Mouse (Mus musculus) left cerebral cortex, postnatal 25 days (tissue): ENCODE data around the gene Gm13101. TPM values are rescaled to one million over a fixed set of nuclear protein-coding genes. Genes with fewer than 3 reads are reported as not detected.
"Not testable (repeated sequence)": the region's sequence is repeated elsewhere in the genome, so short reads cannot be mapped to it uniquely, and the experiment has no call there.

Experiments
- DNase-seq, 2 experiments: peaks; one replicate each; pipeline ENCODE4 v3.0.0; 2022; ENCODE audit warnings: low spot score in 2 of 2, mixed read lengths in 1 of 2
- intact Hi-C: fragments of 180-260 bp; cut with DNase I; formaldehyde crosslinking; loops from one replicate; pipeline ENCODE4 v1.15.1; 2025
- total RNA-seq, 2 experiments: library from RNA; stranded (reverse); gene quantifications; 2 replicates each; pipeline ENCODE4 v1.2.3; 2021

The Gm13101 gene
- not detected for total RNA-seq

DNA sequence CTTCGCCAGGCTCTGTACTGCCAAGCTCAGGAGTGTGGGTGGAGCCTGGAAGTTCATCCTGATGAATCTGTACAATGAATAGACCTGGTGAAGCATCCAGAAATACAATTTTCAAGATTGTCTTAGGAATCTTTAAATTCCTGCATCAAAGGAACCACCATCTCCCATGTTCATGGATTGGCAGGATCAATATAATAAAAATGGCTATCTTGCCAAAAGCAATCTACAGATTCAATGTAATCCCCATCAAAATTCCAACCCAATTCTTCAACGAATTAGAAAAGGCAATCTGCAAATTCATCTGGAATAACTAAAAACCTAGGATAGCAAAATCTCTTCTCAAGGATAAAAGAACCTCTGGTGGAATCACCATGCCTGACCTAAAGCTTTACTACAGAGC is at the start of gene Gm13101:
Gm13101 (minus strand) TSS at position 101 of the 400 bp plus-strand sequence.
- DNase-seq, intact Hi-C loops: not testable (repeated sequence)

DNA sequence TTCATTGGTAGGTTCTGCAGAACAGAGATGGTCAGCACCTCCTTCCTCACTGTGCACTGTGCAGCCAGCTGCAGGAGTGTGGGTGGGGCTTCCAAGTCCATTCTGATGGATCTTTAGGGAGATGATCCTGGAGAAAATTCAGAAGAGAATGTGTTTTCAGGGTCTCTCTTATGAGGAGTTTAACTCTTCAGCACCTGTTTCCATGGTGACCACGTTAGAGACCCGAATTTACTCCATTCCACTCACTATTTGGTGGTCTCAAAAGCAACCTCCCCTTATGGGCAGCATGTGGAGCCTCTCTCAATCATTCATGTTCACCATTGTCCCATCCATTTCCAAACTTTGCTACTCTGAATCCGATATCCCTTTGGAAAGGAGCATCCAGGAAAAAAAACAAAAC is 27.5 kb upstream of the Gm13101 start, which contains the start of gene Pramef17:
Pramef17 (minus strand) TSS at position 101 of the 400 bp plus-strand sequence.
- intact Hi-C loops, DNase-seq: not testable (repeated sequence)

DNA sequence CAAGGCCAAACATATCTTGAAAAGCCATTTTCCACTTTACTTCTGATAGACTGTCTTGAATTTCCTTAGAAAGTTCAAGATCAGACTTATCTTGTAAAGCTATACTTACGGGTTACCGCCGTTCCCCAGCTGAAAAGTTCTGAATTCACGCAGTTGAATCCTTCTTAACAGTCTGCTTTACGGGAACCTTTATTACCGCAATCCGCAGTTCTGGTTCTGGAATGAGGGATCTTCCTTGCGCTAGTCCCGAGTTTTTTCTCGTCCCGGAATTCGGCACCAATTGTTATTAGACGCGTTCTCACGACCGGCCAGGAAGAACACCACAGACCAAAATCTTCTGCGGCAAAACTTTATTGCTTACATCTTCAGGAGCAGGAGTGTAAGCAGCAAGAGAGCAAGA is 21.4 kb upstream of the Gm13101 start:
- peak; percentile 64 to 68 for DNase-seq
- intact Hi-C loops, result not testable (repeated sequence)

DNA sequence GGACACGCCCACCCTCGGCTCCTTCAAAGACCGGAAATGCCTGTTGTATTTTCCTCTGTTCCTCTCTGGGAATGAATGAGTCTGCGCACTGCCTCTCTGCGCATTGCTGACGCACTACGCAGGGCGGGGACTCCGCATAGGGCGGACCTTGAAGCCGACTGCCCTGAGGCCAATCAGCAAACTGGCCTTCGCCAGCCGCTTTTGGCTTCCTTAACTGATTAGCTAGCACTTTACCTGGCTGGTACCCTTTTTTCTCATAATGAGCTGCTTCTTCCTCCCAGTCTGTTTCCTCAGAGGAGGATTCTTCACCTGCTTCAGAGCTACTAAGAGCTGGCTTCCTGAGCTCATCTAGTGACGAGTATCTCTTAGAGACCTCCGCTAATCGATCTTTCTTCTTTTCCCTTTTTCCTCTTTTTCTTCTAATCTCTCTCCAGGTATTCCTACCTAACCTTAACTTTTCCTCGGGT is 20.8 kb upstream of the Gm13101 start:
- intact Hi-C loops, result not testable (repeated sequence)
- peak; percentile 53 to 60 for DNase-seq

DNA sequence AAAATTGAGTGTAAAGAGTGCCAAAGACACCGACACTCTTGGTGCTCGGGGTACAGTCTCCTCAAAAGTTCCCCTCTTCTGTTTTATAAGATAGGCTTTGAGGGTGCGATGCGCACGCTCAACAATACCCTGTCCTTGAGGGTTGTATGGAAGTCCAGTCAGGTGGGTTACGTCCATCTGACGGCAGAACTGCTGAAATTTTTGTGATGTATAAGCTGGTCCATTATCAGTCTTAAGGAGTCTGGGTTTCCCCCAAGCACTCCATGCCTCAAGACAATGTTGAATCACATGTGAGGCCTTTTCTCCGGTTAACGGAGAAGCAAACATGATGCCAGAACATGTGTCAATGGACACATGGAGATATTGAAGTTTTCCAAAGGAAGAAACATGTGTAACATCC is 19.0 kb upstream of the Gm13101 start:
- intact Hi-C loops, result not testable (repeated sequence)
- DNase-seq, result peak; percentile 23 to 40

- intact Hi-C loops, result not testable (repeated sequence)
- DNase-seq, result peak; percentile 16 to 20
These were observed 18.4 kb upstream of the Gm13101 start for GRCm38 (mm10) chr4:143985165-143985564.

DNA sequence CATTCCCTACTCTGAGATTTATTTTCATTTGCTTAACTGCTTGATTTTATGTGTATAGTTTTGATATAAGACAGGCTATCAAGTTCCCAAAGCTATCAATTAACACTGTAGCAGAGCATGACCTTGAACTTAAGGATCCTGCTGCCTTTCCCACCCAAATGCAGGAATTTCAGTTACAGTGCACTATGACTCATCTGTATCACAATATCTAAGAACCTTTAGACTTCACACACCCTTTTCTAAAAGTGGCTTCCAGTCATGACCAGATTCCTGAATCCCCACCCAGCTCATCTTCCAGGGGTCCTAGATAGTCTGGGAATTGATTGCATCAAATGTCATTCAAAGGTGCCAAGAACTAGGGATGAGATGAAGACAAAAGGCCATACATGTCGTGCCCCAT is 16.7 kb upstream of the Gm13101 start:
- DNase-seq, intact Hi-C loops: not testable (repeated sequence)

- DNase-seq, intact Hi-C loops: not testable (repeated sequence)
These were observed 15.8 kb downstream of the Gm13101 start, which contains the start of gene Pramef25 for GRCm38 (mm10) chr4:143950916-143951315. Gene Pramef25, minus strand, starts transcription at chr4:143951016.

Other genes with a start within 250 kb of the Gm13101 start
- gene Gm13078, start 247.5 kb downstream of the Gm13101 start, total RNA-seq, result not detected
- not detected for gene Gm13023, start 177.6 kb downstream of the Gm13101 start, total RNA-seq
- gene Gm13084, start 150.9 kb downstream of the Gm13101 start, total RNA-seq, result not detected
- gene Gm13103, start 120.5 kb downstream of the Gm13101 start, total RNA-seq, result not detected
- not detected for gene Pramef6, start 66.6 kb downstream of the Gm13101 start, total RNA-seq
- not detected for gene Pramef25, start 15.9 kb downstream of the Gm13101 start, total RNA-seq
- gene Pramef17, start 27.4 kb upstream of the Gm13101 start, total RNA-seq, result not detected
- not detected for gene Pramel4, start 92.2 kb upstream of the Gm13101 start, total RNA-seq
- gene Gm13102, start 139.5 kb upstream of the Gm13101 start, total RNA-seq, result not detected
- gene Oog3, start 195.7 kb upstream of the Gm13101 start, total RNA-seq, result not detected
- not detected for gene Oog2, start 223.8 kb upstream of the Gm13101 start, total RNA-seq
- not detected for gene C87977, start 246.4 kb upstream of the Gm13101 start, total RNA-seq